Mouse (Mus musculus): ENCODE results near the gene Unc45a. TPM values are rescaled to one million over a fixed set of nuclear protein-coding genes. Genes with fewer than 3 reads are reported as not detected.

The Unc45a gene
- polyA plus RNA-seq, 1 experiment from 2014 or later, result 10.3 TPM

DNA sequence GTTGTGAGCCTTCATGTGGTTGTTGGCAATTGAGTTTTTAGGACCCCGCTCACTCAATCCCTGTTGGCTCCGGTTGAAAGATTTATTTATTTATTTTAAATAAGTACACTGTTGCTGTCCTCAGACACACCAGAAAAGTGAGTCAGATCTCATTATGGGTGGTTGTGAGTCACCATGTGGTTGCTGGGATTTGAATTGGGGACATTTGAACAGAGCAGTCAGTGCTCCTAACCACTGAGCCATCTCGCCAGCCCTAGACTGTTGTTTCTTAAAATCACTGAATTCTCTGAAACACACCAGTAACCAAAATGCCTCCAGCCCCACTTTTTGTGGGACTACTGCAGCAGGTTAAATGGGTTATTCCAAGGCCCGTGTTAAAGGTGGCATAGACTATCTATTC, 42.1 kb downstream of the Unc45a start:
- H3K27me3 ChIP-seq, result no peaks in the 10 kb centered on the region
- H3K9me3 ChIP-seq (replicated peaks), result no peaks in the 10 kb centered on the region
- no peak overlapping the region for H3K4me2 ChIP-seq
- no peak overlapping the region; the same call in 1 of the 2 replicates for H3K4me3 ChIP-seq (replicated peaks)
- no peak overlapping the region for H3K9ac ChIP-seq
- ATAC-seq (ENCODE audit: low read depth) (no peak), DNase-seq (no peak)
- no peak overlapping the region for H3K27ac ChIP-seq
- peaks cover 48% of the 10 kb centered on the region for H3K4me1 ChIP-seq (replicated peaks)
- H3K36me3 ChIP-seq, result peaks cover 74% of the 10 kb centered on the region
- WGBS (ENCODE audit: insufficient replicate concordance), result 91% methylated on average over 4 of the region's 4 CpGs

DNA sequence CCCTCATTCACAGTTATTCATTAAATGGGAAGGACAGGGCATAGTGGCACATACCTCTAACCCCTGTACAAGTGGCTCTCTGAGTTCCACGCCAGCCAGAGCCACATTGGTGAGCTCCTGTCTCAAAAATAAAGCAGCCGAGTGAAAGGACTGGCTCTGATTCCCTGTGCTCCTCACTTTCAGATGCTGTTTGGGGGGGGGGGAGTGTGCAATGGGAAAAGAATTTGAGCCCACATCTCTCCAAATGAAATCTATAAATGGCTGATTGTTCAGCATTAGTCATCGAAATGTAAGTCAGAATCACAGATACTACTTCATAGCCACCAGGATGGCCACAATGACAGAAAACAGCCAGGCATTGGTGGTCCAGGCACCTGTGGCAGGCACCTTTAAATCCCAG, 43.8 kb downstream of the Unc45a start:
- peak overlapping the region; percentile 98 for H3K9ac ChIP-seq
- peaks cover 65% of the 10 kb centered on the region for H3K4me1 ChIP-seq (replicated peaks)
- peaks cover 59% of the 10 kb centered on the region for H3K36me3 ChIP-seq
- WGBS (ENCODE audit: insufficient replicate concordance), result 86% methylated on average over 3 of the region's 3 CpGs
- no peaks in the 10 kb centered on the region for H3K27me3 ChIP-seq
- peak overlapping the region; percentile 91 for H3K4me3 ChIP-seq (replicated peaks)
- no peak for DNase-seq
- ATAC-seq (ENCODE audit: low read depth), result no peak
- no peaks in the 10 kb centered on the region for H3K9me3 ChIP-seq (replicated peaks)
- H3K27ac ChIP-seq, result no peak overlapping the region
- peak overlapping the region; percentile 73 for H3K4me2 ChIP-seq

DNA sequence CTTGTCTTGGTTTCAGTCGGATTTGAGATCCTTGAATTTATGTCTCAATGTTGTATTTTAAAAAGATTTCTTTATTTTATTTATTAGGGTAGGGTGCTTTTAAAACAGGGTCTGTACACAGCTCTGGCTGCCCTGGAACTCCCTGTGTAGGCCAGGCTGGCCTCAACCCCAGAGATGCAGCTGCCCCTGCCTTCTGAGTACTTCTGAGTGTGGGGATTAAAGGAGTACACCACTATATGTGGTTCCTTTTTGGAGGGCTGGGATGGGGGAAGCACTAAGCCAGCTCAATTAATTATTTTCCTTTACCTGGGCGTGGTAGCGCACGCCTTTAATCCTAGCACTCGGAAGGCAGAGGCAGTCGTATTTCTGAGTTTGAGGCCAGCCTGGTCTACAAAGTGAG, 44.3 kb downstream of the Unc45a start:
- Histone ChIP-seq H3K9me3 (replicated peaks) (no peaks in the 10 kb centered on the region), H3K27ac (no peak overlapping the region), H3K4me3 (replicated peaks) (peak overlapping the region; percentile 91), H3K36me3 (peaks cover 54% of the 10 kb centered on the region), H3K4me1 (replicated peaks) (peaks cover 65% of the 10 kb centered on the region), H3K27me3 (no peaks in the 10 kb centered on the region), H3K9ac (peak overlapping the region; percentile 98), H3K4me2 (peak overlapping the region; percentile 73)
- no peak for ATAC-seq (ENCODE audit: low read depth)
- WGBS (ENCODE audit: insufficient replicate concordance), result 85% methylated on average over 6 of the region's 6 CpGs
- no peak for DNase-seq

- WGBS (ENCODE audit: insufficient replicate concordance), result 7% methylated on average over 37 of the region's 37 CpGs
- Histone ChIP-seq H3K4me3 (replicated peaks) (peak overlapping the region; percentile 91), H3K27me3 (no peaks in the 10 kb centered on the region), H3K4me1 (replicated peaks) (peaks cover 64% of the 10 kb centered on the region), H3K27ac (peak overlapping the region; percentile 93), H3K9me3 (replicated peaks) (no peaks in the 10 kb centered on the region), H3K4me2 (peak overlapping the region; percentile 73), H3K36me3 (peaks cover 50% of the 10 kb centered on the region), H3K9ac (peak overlapping the region; percentile 98)
- ATAC-seq (ENCODE audit: low read depth) (peak; percentile 38; the same call in 1 of the 2 replicates), DNase-seq (no peak)
These were observed 45.8 kb downstream of the Unc45a start for GRCm38 (mm10) chr7:80294764-80295648.

DNA sequence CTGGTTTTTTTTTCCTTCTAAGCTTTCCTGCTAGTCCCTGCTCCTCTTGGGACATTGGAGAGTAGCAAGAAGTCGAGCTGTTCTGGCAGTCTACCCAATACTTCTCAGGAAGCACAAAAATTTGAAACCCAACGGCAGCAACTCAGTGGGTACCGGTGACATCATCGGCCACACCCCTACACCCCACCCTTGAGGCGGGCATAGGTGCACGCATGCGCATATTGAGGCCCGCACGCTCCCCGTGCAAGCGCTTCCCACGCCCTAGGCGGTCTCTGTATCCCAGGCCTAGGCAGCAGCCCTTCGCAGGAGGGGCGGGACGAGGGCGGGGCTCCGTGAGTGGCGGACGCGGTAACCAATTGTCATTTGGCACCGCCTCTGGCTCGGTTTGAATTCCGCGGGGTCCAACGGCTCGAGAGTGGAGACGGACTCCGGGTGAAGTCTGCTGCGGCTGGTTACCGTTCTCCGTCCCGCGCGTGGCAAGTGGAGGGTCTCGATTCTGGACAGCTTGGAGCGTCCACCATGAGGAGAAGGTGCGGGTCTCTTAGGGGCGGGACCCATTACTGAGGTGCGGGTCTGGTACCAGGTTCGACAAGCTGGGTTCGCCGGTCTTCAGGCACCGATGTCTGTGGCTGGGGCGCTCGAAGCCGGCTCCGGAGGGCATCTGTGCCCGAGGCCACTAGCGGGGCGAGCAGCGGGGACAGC, 46.6 kb downstream of the Unc45a start, which contains the start of gene Prc1:
TSS of gene Prc1 (plus strand) at position 389 of the 702 bp plus-strand sequence.
- DNase-seq (peak; percentile 100), ATAC-seq (ENCODE audit: low read depth) (peak; percentile 98)
- Histone ChIP-seq H3K9me3 (replicated peaks) (no peaks in the 10 kb centered on the region), H3K9ac (peak within 1 kb of the TSS; percentile 98), H3K4me1 (replicated peaks) (peaks cover 56% of the 10 kb centered on the region), H3K27ac (peak within 1 kb of the TSS; percentile 93), H3K4me2 (peak within 1 kb of the TSS; percentile 73), H3K27me3 (no peaks in the 10 kb centered on the region), H3K4me3 (replicated peaks) (peak within 1 kb of the TSS; percentile 91), H3K36me3 (peaks cover 48% of the 10 kb centered on the region)
- WGBS (ENCODE audit: insufficient replicate concordance), result under 1% methylated on average over 52 of the region's 52 CpGs

- Histone ChIP-seq H3K9ac (no peak overlapping the region), H3K36me3 (peaks cover 73% of the 10 kb centered on the region), H3K4me1 (replicated peaks) (peaks cover 26% of the 10 kb centered on the region), H3K27me3 (no peaks in the 10 kb centered on the region), H3K4me3 (replicated peaks) (no peak overlapping the region), H3K9me3 (replicated peaks) (no peaks in the 10 kb centered on the region), H3K27ac (no peak overlapping the region), H3K4me2 (no peak overlapping the region)
- ATAC-seq (ENCODE audit: low read depth), result no peak
- 80% methylated on average over 10 of the region's 10 CpGs for WGBS (ENCODE audit: insufficient replicate concordance)
- DNase-seq, result no peak
These were observed 53.1 kb downstream of the Unc45a start for GRCm38 (mm10) chr7:80287736-80288135.

GRCm38 (mm10) chr7:80285725-80286124, 55.1 kb downstream of the Unc45a start:
- Histone ChIP-seq H3K4me2 (no peak overlapping the region), H3K9me3 (replicated peaks) (no peaks in the 10 kb centered on the region), H3K4me1 (replicated peaks) (peaks cover 18% of the 10 kb centered on the region), H3K36me3 (peaks cover 75% of the 10 kb centered on the region), H3K9ac (no peak overlapping the region), H3K27ac (no peak overlapping the region), H3K4me3 (replicated peaks) (no peak overlapping the region), H3K27me3 (no peaks in the 10 kb centered on the region)
- ATAC-seq (ENCODE audit: low read depth), result no peak
- 92% methylated on average over 6 of the region's 6 CpGs for WGBS (ENCODE audit: insufficient replicate concordance)
- DNase-seq, result no peak

GRCm38 (mm10) chr7:80284391-80284790, 56.4 kb downstream of the Unc45a start:
- peaks cover 18% of the 10 kb centered on the region for H3K4me1 ChIP-seq (replicated peaks)
- no peak for ATAC-seq (ENCODE audit: low read depth)
- WGBS (ENCODE audit: insufficient replicate concordance), result 84% methylated on average over 5 of the region's 5 CpGs
- H3K9ac ChIP-seq, result no peak overlapping the region
- no peaks in the 10 kb centered on the region for H3K27me3 ChIP-seq
- H3K9me3 ChIP-seq (replicated peaks), result no peaks in the 10 kb centered on the region
- peaks cover 75% of the 10 kb centered on the region for H3K36me3 ChIP-seq
- no peak overlapping the region for H3K4me3 ChIP-seq (replicated peaks)
- H3K4me2 ChIP-seq, result no peak overlapping the region
- no peak for DNase-seq
- H3K27ac ChIP-seq, result no peak overlapping the region

DNA sequence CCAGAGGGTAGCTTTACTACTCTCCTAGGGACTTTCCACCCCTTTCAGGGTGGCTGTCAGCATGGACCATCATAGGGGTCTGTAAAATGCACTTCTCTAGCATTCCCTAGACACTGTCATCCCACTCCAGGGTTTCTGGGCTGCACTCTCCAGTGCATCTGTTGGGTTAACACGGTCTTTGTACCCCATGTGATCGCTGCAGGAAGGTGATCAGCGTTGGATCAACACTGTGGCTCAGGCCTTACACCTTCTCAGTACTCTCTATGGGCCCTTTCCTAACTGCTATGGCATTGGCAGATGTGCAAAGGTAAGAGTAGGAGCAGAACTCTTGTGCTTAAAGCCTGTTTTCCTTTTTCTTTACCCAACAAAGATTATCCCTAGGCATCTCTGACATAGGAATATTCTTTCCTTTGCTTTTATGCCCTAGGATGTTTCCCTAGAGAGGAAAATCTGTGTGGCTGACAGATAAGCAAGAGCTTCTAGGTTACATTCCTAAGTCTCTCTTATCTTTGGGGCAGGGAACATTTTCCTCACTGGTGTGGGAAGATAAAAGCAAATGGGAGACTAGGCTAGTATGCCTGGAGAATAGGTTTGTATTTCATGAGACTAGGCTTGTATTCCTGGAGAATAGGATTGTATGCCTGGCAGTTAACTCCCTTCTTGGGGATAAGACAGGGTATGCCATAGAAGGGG, 57.4 kb downstream of the Unc45a start:
- 0 out of 2 replicates have a peak, but pooled peaks have one; percentile 43 for ATAC-seq (ENCODE audit: low read depth)

GRCm38 (mm10) chr7:80281646-80282045, 59.2 kb downstream of the Unc45a start:
- no peak overlapping the region for H3K9ac ChIP-seq
- H3K27me3 ChIP-seq, result no peaks in the 10 kb centered on the region
- DNase-seq (no peak), ATAC-seq (ENCODE audit: low read depth) (no peak)
- WGBS (ENCODE audit: insufficient replicate concordance), result 84% methylated on average over 3 of the region's 3 CpGs
- no peak overlapping the region for H3K4me3 ChIP-seq (replicated peaks)
- H3K27ac ChIP-seq, result no peak overlapping the region
- H3K4me1 ChIP-seq (replicated peaks), result peaks cover 16% of the 10 kb centered on the region
- no peak overlapping the region for H3K4me2 ChIP-seq
- no peaks in the 10 kb centered on the region for H3K9me3 ChIP-seq (replicated peaks)
- H3K36me3 ChIP-seq, result peaks cover 78% of the 10 kb centered on the region

More for the DNA sequence above, 57.4 kb downstream of the Unc45a start:
- peaks cover 79% of the 10 kb centered on the region for H3K36me3 ChIP-seq
- H3K4me2 ChIP-seq, result no peak overlapping the region
- H3K9ac ChIP-seq, result no peak overlapping the region
- no peak for DNase-seq
- WGBS (ENCODE audit: insufficient replicate concordance), result 48% methylated on average over 3 of the region's 3 CpGs
- H3K4me3 ChIP-seq (replicated peaks), result no peak overlapping the region
- 0 out of 2 replicates have a peak overlapping the region, but pooled peaks have one; percentile 0 for H3K27ac ChIP-seq
- H3K27me3 ChIP-seq, result no peaks in the 10 kb centered on the region
- peaks cover 18% of the 10 kb centered on the region for H3K4me1 ChIP-seq (replicated peaks)
- H3K9me3 ChIP-seq (replicated peaks), result no peaks in the 10 kb centered on the region

GRCm38 (mm10) chr7:80280998-80281397, 59.8 kb downstream of the Unc45a start:
- H3K4me1 ChIP-seq (replicated peaks), result peaks cover 17% of the 10 kb centered on the region
- ATAC-seq (ENCODE audit: low read depth), result no peak
- no peak for DNase-seq
- 77% methylated on average over 2 of the region's 2 CpGs for WGBS (ENCODE audit: insufficient replicate concordance)
- H3K4me3 ChIP-seq (replicated peaks), result no peak overlapping the region
- no peaks in the 10 kb centered on the region for H3K9me3 ChIP-seq (replicated peaks)
- H3K4me2 ChIP-seq, result no peak overlapping the region
- no peak overlapping the region for H3K9ac ChIP-seq
- peaks cover 78% of the 10 kb centered on the region for H3K36me3 ChIP-seq
- no peak overlapping the region for H3K27ac ChIP-seq
- H3K27me3 ChIP-seq, result no peaks in the 10 kb centered on the region

Measured in liver, embryonic 13.5 days (tissue).